Mouse (Mus musculus) ovary, postnatal 10 days (tissue): ENCODE data around the gene Htr3b.
A peak's percentile ranks its signal among the peaks of the same experiment; 100 is the strongest.
"Not testable (repeated sequence)": the region's sequence is repeated elsewhere in the genome, so short reads cannot be mapped to it uniquely, and the experiment has no call there.

Experiments
- DNase-seq: peaks from one replicate; pipeline ENCODE4 v3.0.0; 2022; ENCODE audit warnings: low spot score

Htr3b gene

GRCm38 (mm10) chr9:48964587-48965040, at the start of gene Htr3b:
Gene Htr3b (minus strand): TSS chr9:48964990.
- DNase-seq = no peak

DNA sequence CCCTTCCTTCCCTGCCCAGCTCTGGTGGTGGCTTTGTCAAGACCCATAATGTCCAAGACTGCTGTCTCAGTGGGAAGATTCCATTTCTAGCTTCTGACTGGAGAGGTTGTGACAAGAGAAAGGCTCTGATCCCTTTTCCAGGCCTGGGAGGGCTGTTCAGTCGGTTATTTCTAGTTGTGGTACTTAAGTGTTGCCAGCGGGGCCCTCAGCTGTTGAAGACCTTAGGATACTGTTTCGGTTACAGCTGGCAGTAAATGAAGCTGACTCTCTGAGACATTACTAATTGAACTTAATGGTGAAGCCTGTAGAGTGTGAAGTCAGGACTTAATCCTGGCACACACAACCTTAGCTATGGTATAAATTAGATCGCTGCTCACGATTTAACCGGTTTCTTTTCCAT, 34.5 kb upstream of the Htr3b start:
- DNase-seq = no peak

- no peak for DNase-seq
Observed at GRCm38 (mm10) chr9:48995735-48996134, 30.9 kb upstream of the Htr3b start.

GRCm38 (mm10) chr9:48994779-48995178, 30.0 kb upstream of the Htr3b start:
- DNase-seq = no peak

DNA sequence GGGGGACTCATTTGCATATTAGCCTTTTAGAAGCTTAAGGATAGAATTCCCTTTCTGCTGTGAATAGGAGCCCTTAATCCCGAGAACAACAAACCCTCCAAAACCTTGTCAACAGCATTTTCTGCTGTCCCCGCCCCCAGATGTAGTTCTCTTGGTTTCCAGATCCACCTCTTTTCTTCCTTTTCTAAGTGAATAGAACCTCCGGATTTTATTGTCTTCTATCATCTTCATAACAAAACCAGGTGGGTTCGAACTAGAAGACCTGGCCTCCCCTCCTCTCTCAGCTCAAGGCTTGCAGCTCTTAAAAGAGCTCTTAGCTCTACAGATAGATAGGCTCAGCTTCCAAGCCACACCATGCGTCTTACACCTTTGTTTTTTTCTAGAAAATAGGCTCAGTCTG, 26.9 kb upstream of the Htr3b start:
- no peak for DNase-seq

DNA sequence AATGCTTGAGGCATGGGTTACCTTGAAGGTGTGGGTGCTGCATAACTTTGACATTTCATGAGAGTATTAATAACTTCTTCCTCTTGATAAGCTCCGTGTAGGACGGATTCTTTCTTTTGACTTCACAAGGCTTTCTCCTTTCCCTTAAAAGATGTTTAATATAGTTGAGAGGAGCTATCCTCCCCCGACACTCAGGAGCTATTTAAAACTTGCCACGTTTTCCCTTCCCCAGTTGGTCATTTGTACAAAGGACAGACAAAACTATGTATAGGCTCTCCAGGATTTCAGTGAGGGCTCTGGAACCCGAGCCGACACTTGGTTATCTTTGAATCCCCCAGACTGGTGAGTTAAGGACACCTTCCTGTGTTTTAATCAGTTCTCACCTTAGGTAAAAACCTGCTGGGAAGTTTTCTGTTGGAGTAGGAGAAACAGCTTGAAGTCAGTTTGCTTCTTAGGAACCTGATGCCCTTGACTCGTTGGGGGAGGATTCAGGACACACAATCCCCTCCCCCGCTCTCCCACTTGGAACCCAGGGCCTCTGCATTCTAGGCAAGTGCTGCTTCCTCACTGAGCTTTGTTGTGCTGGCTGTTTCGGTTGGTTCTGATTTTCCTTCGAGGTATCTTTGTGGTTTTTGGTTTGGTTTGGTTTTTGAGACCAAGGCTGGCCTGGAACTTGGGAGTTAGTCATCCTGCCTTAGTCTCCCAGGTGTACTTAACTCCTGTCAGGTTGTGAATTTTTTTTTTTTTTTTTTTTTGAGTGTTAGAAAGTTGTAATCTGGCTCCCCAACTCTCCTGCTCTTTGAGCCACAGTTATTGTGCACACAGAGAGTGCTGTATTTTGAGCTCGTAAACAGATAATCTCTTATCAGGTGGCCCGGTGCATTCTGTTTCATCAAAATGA, 22.7 kb upstream of the Htr3b start:
- no peak for DNase-seq

GRCm38 (mm10) chr9:48986616-48987141, 21.9 kb upstream of the Htr3b start:
- DNase-seq = no peak

DNA sequence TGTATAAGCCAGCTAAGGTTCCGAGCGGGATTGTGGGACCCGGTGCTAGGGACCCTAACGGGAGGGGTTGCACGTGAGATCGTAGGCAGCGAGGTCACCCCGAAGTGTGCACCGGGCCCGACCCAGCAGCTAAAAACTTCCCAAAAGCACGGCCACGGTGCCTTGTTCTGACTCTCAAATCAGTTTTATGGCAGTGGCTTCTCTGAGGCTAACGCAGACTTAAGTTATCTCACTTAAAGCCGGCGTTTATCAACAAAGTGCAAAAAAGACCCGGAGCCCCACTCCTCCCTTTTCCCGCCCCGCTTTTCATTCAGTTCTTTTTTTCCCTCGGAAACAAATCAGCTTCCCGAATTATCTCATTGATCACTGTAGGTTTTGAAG, 20.9 kb upstream of the Htr3b start:
- no peak for DNase-seq

DNA sequence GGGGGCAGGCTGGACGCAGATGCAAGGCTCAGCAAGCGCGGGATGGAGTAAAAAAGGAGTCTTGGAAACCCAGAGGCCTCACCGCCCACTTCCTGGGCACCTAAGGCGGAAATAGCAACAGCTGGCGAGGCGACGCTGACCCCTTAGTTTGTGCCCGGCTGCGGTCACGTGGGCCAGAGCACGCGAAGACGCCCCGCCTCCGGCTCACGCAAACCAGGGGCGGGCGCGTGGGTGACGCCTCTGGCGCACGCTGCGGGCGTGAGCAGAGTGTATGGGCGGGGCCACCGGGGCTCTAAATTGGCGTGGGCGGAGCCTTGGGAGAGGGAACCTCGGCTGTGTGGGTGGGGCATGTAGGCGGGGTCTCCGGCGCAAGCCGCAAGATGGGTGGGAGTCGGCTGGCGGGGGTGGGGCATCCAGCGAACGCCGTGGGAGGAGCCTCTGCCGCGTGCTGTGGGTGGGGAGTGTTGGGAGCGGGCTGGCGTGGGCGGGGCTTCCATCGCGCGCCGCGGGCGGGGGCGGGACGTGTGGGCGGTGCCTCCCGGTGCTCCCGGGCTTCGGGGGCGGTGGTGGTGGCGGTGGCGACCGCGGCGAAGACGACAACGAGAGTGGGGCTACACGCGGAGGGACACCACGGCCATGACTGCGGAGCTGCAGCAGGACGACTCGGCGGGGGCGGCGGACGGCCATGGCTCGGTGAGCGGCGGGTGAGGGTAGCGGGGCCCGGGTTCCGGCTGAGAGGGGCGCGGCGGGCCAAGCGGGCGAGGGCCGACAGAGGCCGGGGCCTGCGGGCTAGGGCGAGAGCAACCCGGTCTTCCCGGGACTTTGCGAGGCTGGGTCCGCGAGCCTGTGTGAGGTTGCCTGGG, 20.3 kb upstream of the Htr3b start, which contains the start of gene Usp28:
TSS of gene Usp28 (plus strand) at position 531 of the 863 bp plus-strand sequence.
- peak; percentile 93 for DNase-seq

- no peak for DNase-seq
Observed at GRCm38 (mm10) chr9:48984320-48984844, 19.6 kb upstream of the Htr3b start.

- DNase-seq = not testable (repeated sequence)
Observed at GRCm38 (mm10) chr9:48983801-48984200, 19.0 kb upstream of the Htr3b start.

GRCm38 (mm10) chr9:48981827-48982226, 17.0 kb upstream of the Htr3b start:
- no peak for DNase-seq

DNA sequence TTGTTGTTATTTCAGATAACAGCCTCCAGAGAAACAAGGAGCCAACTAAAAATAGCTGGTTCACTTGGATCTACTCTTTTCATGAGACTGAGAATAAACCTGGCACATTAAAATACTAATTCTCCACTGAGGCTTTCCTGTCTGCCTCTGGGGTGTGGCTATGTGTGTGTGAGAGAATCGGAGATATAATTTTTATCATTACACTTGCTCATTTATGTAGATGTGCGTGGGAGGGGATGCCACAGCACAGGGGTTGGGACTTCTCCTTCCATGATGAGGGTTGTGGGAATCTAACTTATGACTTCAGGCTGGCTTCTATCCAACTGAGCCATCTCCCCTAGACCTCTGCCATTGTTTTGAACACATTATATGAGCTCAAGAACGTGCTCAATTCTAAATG, 16.0 kb upstream of the Htr3b start:
- DNase-seq = no peak

- no peak for DNase-seq
Observed at GRCm38 (mm10) chr9:48980371-48980770, 15.6 kb upstream of the Htr3b start.

DNA sequence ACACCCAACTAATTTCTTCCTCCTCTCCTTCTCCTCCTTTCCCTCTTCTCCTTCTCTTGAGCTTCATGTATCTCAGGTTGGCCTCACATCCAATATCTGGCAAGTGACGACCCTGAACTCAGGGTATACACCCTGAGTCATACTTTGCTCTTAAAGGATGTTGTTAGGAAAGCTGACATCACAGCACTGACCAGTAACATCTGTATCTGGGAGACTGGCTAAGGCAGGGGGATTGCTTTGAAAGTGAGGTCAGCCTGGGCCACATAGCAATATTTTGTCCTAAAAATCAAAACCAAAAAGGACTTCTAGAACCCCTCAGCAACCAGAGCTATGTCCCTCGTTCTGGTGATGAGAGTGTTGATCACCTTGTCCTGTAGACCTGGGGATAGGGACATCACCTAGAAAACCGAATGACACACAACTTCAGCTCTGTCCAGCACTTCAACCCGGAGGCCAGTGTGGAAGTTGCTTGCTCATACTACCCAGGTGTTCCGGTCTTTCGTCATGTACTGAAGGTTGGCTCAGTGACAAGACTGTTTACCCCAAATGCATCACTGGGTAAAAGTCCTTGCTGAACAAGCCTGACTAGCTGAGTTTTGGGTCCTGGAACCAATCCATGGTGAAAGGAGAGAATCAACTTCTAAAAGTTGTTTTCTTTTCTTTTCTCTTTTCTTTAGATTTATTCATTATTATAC, 12.0 kb upstream of the Htr3b start:
- no peak for DNase-seq

DNA sequence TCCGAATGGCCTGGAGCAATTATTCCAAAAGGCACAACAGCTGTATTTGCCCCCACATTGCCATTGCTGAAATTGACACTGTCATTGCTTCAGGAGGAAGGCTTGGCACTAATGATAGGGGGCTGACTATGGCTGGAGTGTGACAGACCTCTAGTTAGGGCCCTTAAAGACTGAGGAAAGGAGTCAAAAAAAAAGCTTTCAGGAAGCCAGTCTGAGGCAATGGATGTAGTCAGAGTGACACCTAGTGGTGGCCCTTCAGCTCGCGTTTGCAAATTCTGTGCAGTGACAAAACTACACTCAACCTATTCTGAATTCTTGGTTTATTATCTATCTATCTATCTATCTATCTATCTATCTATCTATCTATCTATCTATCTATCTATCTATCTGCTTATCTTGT, 7.7 kb upstream of the Htr3b start:
- DNase-seq = no peak

DNA sequence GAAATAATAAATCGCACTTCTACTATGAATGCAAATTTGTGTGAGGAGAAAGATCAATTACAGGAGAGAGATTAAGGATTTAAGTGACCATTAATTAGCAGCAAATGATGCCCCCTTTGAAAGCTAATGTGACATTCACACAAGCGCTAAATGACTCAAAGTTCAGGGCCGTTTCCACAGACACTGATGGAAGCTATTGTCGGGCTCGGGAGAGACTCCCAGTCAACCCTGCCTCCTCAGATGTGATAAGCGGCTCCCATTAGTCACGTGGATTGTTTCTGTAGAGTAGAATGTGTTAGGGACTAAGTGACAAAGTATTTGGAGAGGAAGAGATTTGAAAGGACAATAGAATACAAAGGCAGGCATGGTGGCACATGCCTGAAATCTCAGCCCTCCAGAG, 2.7 kb downstream of the Htr3b start:
- DNase-seq = no peak

DNA sequence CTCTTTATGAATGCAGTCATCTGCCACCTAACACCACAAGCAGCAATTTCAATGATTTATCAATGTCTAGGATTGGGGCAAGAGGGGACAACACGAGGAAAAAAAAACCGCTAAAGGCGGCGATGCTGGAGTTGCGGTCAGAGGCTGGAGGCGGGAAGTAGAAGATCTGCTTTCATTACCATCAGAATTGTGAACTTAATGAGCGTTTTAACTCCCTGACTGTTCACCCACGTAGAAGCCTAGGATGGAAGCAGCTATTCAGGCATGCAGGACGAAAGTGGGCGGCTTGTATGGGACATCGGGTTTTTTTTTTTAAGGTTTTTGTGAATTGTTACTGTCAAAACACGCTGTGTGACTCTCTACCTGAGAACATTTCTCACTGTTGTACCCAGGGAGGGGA, 3.5 kb downstream of the Htr3b start:
- no peak for DNase-seq

DNA sequence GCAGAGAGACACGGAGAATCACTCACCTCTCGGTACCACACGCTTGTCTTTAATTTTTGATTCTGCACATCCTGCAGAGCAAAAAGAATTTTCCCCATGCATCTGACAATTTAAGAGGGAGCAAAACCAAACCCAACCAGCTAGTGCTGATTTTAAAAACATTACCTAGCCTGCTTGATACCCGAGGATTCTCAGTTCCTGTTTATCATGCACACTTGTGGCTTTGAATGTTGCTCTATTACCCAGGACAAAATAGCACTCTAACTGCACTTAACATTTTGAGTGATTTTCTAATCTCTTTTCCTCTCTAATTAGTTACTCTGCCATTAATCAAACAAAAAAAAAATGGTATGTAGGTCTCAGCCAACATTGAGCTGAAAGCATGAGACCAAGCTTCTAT, 17.2 kb downstream of the Htr3b start:
- no peak for DNase-seq

GRCm38 (mm10) chr9:48942349-48942748, 22.4 kb downstream of the Htr3b start:
- no peak for DNase-seq

DNA sequence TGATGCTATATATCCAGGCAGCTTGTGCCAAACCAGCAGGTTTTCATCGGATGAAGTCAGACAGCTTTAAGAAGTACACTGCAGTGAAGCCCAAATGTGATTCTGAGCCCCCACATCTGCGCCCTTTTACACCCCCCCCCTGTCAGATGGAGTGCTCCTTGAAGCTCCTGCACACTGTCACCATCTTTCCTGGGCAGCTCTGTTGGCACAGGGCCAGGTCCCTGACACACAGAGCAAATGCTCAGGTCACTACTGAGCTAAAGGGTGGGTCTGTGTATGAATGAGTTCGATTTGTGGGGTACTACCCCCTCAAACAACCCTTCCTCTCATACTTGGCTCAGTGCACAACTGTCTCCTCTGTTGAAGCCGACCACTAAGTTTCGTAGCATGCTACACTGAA, 35.4 kb downstream of the Htr3b start:
- no peak for DNase-seq

DNA sequence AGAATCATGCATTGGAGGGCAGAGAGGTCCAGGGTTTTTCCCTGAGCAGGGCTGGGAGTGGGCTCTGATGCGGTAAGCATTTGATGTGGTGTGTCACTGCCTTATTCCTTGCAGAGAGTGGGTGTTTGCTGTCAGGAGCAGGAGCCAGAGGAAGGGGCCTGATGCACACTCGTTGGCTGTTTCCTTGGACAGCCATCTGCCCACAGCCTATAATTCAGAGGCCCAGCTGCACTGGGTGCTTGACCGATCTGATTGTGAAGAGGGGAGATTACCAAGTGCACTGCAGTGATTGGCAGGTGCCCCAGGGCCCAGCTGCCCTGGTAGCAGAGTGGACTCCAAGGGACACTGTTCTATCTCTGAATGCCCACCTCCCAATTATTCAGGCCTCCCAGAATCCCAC, 36.0 kb downstream of the Htr3b start:
- DNase-seq = no peak
